In genomic region chr15:37007233-37007958, GRCm38 (mm10) we compare ENCODE assay signal across 7 mouse cellular contexts. TPM values are rescaled to one million over a fixed set of nuclear protein-coding genes. Genes with fewer than 3 reads are reported as not detected.
A peak's percentile ranks its signal among the peaks of the same experiment; 100 is the strongest.
DNase-seq lines count a peak whose midpoint lies in the region; ATAC-seq and TF ChIP-seq lines count a peak whose summit lies in the region.

Zfp706 (minus strand) TSS chr15:37007773.

- TF ChIP-seq POLR2A in kidney, adult 2 months (IDR thresholded peaks at IDR 0.05; ENCODE audit: low read depth, low read length), result peak; percentile 95
- TF ChIP-seq POLR2A in spleen, adult 2 months (IDR thresholded peaks at IDR 0.05; ENCODE audit: low read depth, low read length), result peak; percentile 86

- H3K27me3 ChIP-seq in embryonic facial prominence, embryonic 12.5 days, result no peaks in the 10 kb centered on the region
- no peaks in the 10 kb centered on the region for H3K27me3 ChIP-seq in kidney, adult 2 months (replicated peaks; ENCODE audit: control insufficient read depth, insufficient read depth, low read length)
- H3K27me3 ChIP-seq in limb, embryonic 12.5 days, result no peaks in the 10 kb centered on the region
- H3K27me3 ChIP-seq in midbrain, embryonic 15.5 days (replicated peaks), result no peaks in the 10 kb centered on the region
- no peaks in the 10 kb centered on the region for H3K27me3 ChIP-seq in spleen, adult 2 months (ENCODE audit: control insufficient read depth, insufficient read depth, low read length)

- under 1% methylated on average over 51 of the region's 79 CpGs for WGBS in embryonic facial prominence, embryonic 12.5 days
- under 1% methylated on average over 69 of the region's 79 CpGs for WGBS in kidney, adult 2 months
- under 1% methylated on average over 70 of the region's 79 CpGs for WGBS in limb, embryonic 12.5 days
- under 1% methylated on average over 74 of the region's 79 CpGs for WGBS in midbrain, embryonic 15.5 days
- WGBS in spleen, adult 2 months, result under 1% methylated on average over 71 of the region's 79 CpGs

- peaks cover 15% of the 10 kb centered on the region for H3K4me1 ChIP-seq in embryonic facial prominence, embryonic 12.5 days
- peaks cover 27% of the 10 kb centered on the region for H3K4me1 ChIP-seq in kidney, adult 2 months (ENCODE audit: control insufficient read depth, insufficient read depth, low read length)
- peaks cover 13% of the 10 kb centered on the region for H3K4me1 ChIP-seq in limb, embryonic 12.5 days (replicated peaks)
- peaks cover 30% of the 10 kb centered on the region for H3K4me1 ChIP-seq in midbrain, embryonic 15.5 days
- peaks cover 6% of the 10 kb centered on the region for H3K4me1 ChIP-seq in spleen, adult 2 months (ENCODE audit: control insufficient read depth, insufficient read depth, insufficient read length)

- no peak for TF ChIP-seq CTCF in kidney, adult 2 months (conservative IDR thresholded peaks at IDR 0.05; ENCODE audit: insufficient read depth, insufficient read length, low read depth, low read length)
- TF ChIP-seq CTCF in spleen, adult 2 months (IDR thresholded peaks at IDR 0.05; ENCODE audit: extremely low read depth, insufficient read depth, insufficient read length, insufficient replicate concordance), result no peak

- H3K27ac ChIP-seq in embryonic facial prominence, embryonic 12.5 days, result peak within 1 kb of the TSS; percentile 96
- peak within 1 kb of the TSS; percentile 99 for H3K27ac ChIP-seq in kidney, adult 2 months (ENCODE audit: insufficient read depth, low read depth, low read length)
- H3K27ac ChIP-seq in limb, embryonic 12.5 days, result peak within 1 kb of the TSS; percentile 96
- peak within 1 kb of the TSS; percentile 93 for H3K27ac ChIP-seq in midbrain, embryonic 15.5 days
- peak within 1 kb of the TSS; percentile 99 for H3K27ac ChIP-seq in spleen, adult 2 months (ENCODE audit: insufficient read depth, low read length)

- peak; percentile 99 for DNase-seq in adrenal gland, postnatal 25 days
- DNase-seq in heart, adult 18-20 months, result peak; percentile 99
- peak; percentile 99 for DNase-seq in kidney, adult 2 months
- peak; percentile 93 to 99 for DNase-seq in spleen, adult 2 months (ENCODE audit: low read depth in 1 of 2, low spot score in 2 of 2)

- peak within 1 kb of the TSS; percentile 65 for H3K4me2 ChIP-seq in embryonic facial prominence, embryonic 12.5 days (replicated peaks)
- peak within 1 kb of the TSS; percentile 69 for H3K4me2 ChIP-seq in limb, embryonic 12.5 days
- H3K4me2 ChIP-seq in midbrain, embryonic 15.5 days, result peak within 1 kb of the TSS; percentile 60

- peak; percentile 99 for ATAC-seq in embryonic facial prominence, embryonic 12.5 days (ENCODE audit: insufficient number of reproducible peaks, insufficient read depth, low FRiP score, low TSS enrichment)
- peak; percentile 98 for ATAC-seq in limb, embryonic 12.5 days (ENCODE audit: insufficient number of reproducible peaks, insufficient read depth, low FRiP score, low TSS enrichment, low read depth)
- peak; percentile 99 for ATAC-seq in midbrain, embryonic 15.5 days (replicated peaks)

- H3K9ac ChIP-seq in embryonic facial prominence, embryonic 12.5 days, result peak within 1 kb of the TSS; percentile 99
- H3K9ac ChIP-seq in limb, embryonic 12.5 days (replicated peaks), result peak within 1 kb of the TSS; percentile 99
- H3K9ac ChIP-seq in midbrain, embryonic 15.5 days, result peak within 1 kb of the TSS; percentile 82

- H3K9me3 ChIP-seq in embryonic facial prominence, embryonic 12.5 days, result no peaks in the 10 kb centered on the region
- no peaks in the 10 kb centered on the region for H3K9me3 ChIP-seq in limb, embryonic 12.5 days
- H3K9me3 ChIP-seq in midbrain, embryonic 15.5 days, result no peaks in the 10 kb centered on the region

- H3K4me3 ChIP-seq in embryonic facial prominence, embryonic 12.5 days, result peak within 1 kb of the TSS; percentile 96
- peak within 1 kb of the TSS; percentile 83 for H3K4me3 ChIP-seq in kidney, adult 2 months (ENCODE audit: insufficient read depth, low read depth, low read length)
- H3K4me3 ChIP-seq in limb, embryonic 12.5 days (replicated peaks), result peak within 1 kb of the TSS; percentile 95
- peak within 1 kb of the TSS; percentile 67 for H3K4me3 ChIP-seq in midbrain, embryonic 15.5 days
- peak within 1 kb of the TSS; percentile 96 for H3K4me3 ChIP-seq in spleen, adult 2 months (ENCODE audit: extremely low read depth, insufficient read depth, insufficient read length)

- peaks cover 13% of the 10 kb centered on the region for H3K36me3 ChIP-seq in embryonic facial prominence, embryonic 12.5 days
- H3K36me3 ChIP-seq in kidney, adult 2 months (ENCODE audit: control insufficient read depth, insufficient read depth, low read length), result peaks cover 7% of the 10 kb centered on the region
- peaks cover 25% of the 10 kb centered on the region for H3K36me3 ChIP-seq in limb, embryonic 12.5 days
- H3K36me3 ChIP-seq in midbrain, embryonic 15.5 days (replicated peaks), result 0 out of 2 replicates have a peak, but pooled peaks cover under 1% of the 10 kb centered on the region
- peaks cover 6% of the 10 kb centered on the region for H3K36me3 ChIP-seq in spleen, adult 2 months (ENCODE audit: control insufficient read depth, insufficient read depth, low read length)

RNA-seq across cellular contexts. Expression of gene Zfp706, which starts in this region (rescaled TPM):
- total RNA-seq in adrenal gland, postnatal 25 days (2021), result 164 and 201 TPM in 2 replicates
- polyA plus RNA-seq in embryonic facial prominence, embryonic 12.5 days (2016; fragmentation: Nextera tagmentation; extraction: Ambion mirVana), result 431 and 440 TPM in 2 replicates
- 100 to 1,000 TPM; 196 to 224 TPM for total RNA-seq in heart, adult 18-20 months (2021)
- 63.1 and 82.2 TPM in 2 replicates for polyA plus RNA-seq in kidney, adult 2 months (2012; rRNA removed)
- polyA plus RNA-seq in limb, embryonic 12.5 days (2016; fragmentation: Nextera tagmentation; extraction: Ambion mirVana), result 444 and 475 TPM in 2 replicates
- 414 TPM in 2 replicates for polyA plus RNA-seq in midbrain, embryonic 15.5 days (2015; fragmentation: Nextera tagmentation; extraction: Ambion mirVana)
- polyA plus RNA-seq in spleen, adult 2 months (2012; rRNA removed), result 23.4 and 31.3 TPM in 2 replicates

Comparison
In these comparisons a context has a peak if more than half of its experiments do, and no peak if none do; other contexts are left out.
1. Peak in every context shown above with its lines: DNase-seq, ATAC-seq, H3K4me3 ChIP-seq and H3K27ac ChIP-seq.